Mouse (Mus musculus) WW6 (cell line): ENCODE measurements around the gene Armc7.
A peak's percentile ranks its signal among the peaks of the same experiment; 100 is the strongest.
"Not testable (repeated sequence)": the region's sequence is repeated elsewhere in the genome, so short reads cannot be mapped to it uniquely, and the experiment has no call there.

Source experiments
- DNase-seq: peaks from one replicate; pipeline ENCODE4 v3.0.0-alpha.2; 2013; ENCODE audit warnings: low read depth, low spot score

Armc7 gene

GRCm38 (mm10) chr11:115526446-115526845 is 51.0 kb downstream of the Armc7 start:
- not testable (repeated sequence) for DNase-seq

- no peak for DNase-seq
Measured at GRCm38 (mm10) chr11:115534759-115535371, 59.4 kb downstream of the Armc7 start.

- DNase-seq: no peak
Measured at GRCm38 (mm10) chr11:115535401-115536037, 60.1 kb downstream of the Armc7 start.

- peak; percentile 98 for DNase-seq
Measured at GRCm38 (mm10) chr11:115536038-115536681, 60.7 kb downstream of the Armc7 start, which contains the start of gene Sumo2. Gene Sumo2 (minus strand): TSS chr11:115536276.

- no peak for DNase-seq
Measured at GRCm38 (mm10) chr11:115536856-115537568, 61.5 kb downstream of the Armc7 start.

GRCm38 (mm10) chr11:115538045-115538444 is 62.6 kb downstream of the Armc7 start:
- no peak for DNase-seq
